Mouse (Mus musculus) cerebellum, postnatal 4 days (tissue): Measurements from ENCODE around the gene Mrpl42.
"Not testable (repeated sequence)": the region's sequence is repeated elsewhere in the genome, so short reads cannot be mapped to it uniquely, and the experiment has no call there.

ENCODE experiments used
- DNase-seq, 2 experiments: peaks; one replicate each; pipeline ENCODE4 v3.0.0; 2022; ENCODE audit warnings: low spot score in 2 of 2, mixed read lengths in 1 of 2

The Mrpl42 gene

DNA sequence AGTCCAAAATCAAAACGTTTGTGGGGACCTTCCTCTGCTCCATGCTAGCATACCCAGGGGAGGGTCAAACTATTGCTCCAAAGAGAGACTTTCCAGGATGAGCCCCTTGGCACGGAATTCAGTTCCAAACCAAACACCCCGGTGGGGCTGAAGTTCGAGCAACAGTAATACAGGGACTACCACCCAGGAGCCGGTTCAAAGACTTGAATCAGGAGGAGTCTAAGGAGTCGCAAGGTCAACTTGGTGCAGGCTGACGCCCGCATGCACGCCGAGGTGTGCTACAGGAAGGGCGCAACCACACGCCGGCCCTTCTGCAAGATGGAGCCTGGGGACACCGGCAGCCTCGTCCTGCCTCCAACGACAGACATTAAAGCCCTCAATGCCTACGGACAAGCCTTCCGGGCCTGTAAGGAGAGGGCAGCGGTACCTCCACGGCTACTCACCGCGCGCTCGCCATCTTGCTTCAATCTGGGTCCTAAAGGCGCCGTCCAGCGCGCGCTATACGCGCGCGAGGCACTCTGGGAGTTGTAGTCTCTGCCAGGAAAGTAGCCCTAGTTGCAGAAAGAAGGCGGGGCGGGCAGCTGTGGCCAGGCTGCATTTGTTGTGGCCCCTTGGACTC is at the start of gene Mrpl42:
Mrpl42 (minus strand) TSS at position 478 of the 619 bp plus-strand sequence.
- peak; percentile 71 to 83 for DNase-seq

DNA sequence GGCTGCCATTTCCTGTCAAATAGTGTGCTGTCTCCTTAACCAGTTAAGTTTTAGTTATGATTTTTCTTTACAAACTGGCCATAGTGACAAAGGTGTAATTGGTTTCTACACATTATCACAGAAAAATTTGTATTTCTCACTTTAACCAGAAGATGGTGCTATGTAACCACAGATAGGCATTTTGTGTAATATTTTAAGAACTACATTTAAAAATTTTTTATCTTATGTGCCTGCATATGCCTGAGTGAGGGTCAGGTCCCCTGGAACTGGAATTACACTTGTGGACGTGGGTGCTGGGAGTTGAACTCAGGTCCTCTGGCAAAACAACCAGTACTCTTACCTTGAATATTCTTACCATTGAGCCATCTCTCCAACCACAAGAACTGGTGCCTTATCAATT is 48.8 kb upstream of the Mrpl42 start:
- DNase-seq: no peak

DNA sequence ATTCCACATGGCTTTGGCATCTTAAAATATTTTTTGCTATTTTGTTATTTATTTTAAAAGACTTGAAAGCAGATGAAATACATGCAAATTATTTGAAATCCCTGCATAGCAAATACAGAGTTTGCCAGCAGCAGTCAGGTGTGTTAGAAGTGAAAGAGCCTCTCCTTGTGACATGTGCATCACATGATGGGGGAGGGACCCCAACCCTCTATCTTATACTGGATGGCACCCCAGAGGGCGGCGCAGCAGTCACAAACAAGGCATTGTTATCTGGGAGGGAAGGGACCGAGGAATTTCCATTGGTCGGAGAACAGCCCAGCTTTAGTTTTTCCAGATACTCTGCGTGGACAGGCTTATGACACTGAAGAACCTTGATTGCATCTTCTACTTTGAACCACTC is 47.3 kb upstream of the Mrpl42 start:
- not testable (repeated sequence) for DNase-seq

DNA sequence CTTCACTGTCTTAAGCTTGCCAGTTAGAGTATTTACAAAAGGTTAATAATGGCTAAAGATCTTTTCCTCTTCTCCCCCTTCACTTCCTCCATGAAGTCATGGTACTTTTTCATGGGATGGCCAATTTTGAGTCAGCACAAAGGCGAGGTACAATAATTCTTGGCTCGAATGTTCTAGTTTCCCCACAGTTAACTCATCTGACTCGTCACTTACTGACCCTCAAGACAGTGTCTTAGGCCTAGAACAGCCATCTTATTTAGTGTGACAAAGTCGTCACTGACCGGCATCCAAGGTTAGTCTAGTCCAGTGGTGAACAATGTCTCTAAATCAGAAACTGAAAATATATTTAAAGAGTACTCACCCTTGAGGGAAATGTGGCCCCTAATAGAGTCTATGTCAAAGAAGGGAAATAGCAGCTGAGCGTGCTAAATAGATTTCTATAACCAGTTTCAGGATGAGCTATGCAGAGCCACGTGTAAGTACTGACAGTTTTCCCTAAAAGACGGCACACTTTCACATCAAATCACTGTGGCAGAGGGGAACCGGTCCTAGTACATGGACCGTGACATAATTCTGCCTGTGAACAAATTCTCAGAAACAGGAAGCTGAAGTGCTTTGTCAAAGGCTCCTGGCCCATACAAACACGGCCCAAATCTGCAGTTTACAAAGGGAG is 46.5 kb upstream of the Mrpl42 start:
- DNase-seq: no peak

DNA sequence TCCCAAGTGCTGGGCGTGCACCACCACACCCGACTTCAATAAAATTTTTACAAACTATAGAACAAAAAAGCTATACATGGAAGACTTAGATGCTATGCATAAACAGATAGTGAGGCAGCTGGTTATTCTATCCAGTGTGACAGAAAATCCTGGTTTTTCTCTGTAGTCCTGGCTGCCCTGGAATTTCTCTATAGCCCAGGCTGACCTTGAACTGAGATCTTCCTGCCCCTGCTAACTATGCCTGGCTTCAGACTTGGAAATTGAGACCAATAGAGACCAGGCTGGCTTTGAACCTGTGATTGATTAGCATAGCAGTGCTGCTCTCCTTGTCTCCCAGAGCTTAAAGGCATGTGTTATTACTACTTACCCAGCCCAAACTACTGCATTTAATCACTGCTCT is 44.4 kb upstream of the Mrpl42 start:
- no peak for DNase-seq

DNA sequence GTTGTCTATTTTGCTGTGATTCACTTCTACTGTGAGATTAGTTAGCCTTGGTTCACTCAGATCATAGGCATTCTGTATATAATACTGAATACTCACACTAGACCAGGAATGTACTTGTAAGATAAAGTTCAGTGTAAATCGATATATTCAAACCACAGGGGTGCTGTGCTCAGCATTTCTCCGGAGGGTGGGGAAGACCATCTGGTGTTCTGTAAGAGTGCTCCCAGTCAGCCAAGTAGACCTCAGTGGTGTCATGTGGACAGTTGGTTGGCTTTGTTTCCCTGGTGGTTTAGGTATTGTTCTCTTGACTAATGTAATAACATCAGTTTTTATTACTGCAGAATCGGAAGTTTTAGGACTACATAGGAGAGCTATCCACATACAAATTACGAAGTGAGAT is 43.3 kb upstream of the Mrpl42 start:
- no peak for DNase-seq

DNA sequence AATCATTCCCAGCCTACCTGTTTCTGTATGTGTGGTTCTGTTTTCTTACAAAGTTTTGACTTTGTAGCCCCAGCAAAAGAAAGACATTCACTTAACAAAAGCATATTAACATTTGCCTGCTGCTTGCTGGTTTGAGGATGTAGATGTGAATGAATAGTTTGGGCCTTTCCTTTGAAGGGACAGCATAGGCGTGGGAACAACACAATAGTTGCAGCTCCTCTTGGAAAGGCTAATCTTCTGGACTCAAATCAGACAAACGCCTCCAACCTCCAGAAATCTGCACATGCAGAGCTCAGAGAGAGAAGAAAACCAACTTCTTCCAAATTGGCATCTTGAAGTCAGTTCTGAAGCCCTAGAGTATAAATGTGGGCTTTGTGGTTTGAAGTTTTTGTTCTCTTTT is 42.9 kb upstream of the Mrpl42 start:
- DNase-seq: no peak

DNA sequence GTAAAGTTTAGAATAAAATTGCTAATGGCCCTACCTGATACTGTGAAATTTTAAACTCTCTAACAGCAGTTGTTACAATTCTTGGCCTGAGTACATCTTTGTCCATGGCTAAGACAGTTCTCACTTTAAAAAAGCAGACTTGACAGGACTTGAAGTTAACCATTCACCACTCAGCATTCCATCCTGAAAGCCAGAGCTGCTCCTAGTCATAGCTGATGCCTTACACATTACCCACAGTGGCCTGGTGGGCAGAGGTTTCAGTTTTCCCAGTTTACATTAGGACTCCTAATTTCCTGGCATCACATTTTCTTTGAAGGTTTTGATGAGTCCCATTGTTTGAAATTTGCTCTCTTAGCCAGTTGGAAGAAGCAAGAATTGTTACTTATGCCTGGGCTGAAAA is 42.3 kb upstream of the Mrpl42 start:
- DNase-seq: no peak

DNA sequence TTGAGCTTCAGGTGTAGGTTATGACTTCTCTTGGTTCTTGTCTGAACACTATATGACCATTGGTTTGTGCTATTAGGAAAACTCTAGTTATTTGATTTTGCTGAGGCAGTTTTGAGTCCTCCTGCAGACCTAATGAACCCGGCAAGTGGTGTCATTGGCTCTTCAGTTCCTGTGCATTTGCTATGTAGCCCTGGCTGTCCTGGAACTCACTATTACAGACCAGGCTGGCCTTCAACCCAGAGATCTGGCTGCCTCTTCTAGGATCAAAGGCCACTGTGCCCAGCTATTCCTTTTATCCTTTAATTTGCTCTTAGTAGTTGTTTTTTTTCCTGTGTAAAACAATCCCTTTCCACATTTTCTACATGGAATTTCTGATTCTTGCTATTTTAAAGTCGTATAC is 41.6 kb upstream of the Mrpl42 start:
- DNase-seq: no peak

DNA sequence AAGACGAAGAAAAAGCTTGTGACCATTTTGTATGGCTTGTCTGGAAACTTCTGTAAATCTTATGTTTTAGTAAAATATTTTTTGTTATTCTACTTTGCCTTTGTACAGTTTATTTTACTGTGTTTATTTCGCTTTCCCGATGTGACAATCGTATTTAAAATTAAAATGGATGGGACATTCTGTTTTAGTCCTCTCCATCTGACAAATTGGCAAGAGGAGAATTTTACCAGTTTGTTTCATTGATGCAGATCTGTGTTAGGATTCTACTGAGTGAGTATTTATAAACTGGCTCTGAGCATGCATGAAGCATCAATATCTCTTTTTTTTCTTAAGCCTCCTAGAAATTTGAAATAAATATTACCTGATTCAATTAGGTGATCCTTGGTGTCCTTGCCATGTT is 41.2 kb upstream of the Mrpl42 start:
- DNase-seq: no peak

DNA sequence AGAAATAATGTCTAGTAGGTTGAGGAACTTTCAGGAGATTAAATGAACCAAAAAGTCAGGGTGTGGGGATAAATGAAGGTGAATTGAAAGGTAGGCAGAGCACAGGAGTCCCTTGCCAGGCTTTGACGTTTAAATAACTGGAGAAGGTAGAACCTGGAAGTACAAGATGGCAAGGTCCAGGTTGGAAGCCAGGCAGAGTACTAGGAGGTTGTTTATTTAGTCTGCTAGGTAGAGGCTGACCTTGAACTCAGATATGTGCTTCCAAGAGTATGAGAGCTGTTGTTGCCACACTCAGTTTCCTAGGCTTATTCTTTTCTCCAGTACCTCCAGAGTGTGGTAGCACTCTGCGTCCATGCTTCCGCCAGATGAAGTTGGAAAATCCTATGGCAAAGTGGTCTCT is 38.1 kb upstream of the Mrpl42 start:
- DNase-seq: no peak

DNA sequence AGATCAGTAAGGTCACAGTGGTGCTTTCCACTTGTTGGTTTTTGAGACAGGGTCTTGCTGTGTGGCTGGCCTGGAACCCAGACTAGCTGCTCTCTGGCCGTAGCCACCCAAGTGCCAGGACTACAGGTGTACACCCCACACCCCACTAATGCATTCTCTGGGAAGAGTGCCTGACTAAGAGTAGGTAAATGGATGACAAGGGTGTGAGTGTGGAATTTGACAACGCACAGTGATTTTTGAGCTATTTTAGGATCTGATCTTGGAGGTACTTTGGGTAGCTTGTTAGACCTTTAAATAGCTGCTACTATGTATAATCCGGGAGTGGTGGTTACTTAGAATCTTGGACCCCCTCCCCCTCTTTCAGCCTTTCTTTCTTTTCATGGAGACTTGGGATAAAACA is 37.5 kb upstream of the Mrpl42 start:
- no peak for DNase-seq

DNA sequence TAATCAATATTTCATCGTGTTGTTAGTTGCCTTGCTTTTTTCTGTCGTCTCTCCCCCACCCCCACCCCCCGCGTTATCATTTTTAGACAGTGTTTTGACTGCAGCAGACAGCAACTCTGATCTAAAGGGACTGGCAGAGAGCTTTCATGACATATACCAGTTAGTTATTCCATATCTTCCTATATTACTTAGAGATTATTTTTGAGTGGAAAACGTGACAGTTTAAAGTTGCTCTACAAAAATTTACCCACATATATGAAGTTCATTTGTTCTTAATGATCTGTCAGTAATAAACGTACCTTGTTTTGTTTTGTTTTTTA is 34.4 kb upstream of the Mrpl42 start:
- no peak for DNase-seq

DNA sequence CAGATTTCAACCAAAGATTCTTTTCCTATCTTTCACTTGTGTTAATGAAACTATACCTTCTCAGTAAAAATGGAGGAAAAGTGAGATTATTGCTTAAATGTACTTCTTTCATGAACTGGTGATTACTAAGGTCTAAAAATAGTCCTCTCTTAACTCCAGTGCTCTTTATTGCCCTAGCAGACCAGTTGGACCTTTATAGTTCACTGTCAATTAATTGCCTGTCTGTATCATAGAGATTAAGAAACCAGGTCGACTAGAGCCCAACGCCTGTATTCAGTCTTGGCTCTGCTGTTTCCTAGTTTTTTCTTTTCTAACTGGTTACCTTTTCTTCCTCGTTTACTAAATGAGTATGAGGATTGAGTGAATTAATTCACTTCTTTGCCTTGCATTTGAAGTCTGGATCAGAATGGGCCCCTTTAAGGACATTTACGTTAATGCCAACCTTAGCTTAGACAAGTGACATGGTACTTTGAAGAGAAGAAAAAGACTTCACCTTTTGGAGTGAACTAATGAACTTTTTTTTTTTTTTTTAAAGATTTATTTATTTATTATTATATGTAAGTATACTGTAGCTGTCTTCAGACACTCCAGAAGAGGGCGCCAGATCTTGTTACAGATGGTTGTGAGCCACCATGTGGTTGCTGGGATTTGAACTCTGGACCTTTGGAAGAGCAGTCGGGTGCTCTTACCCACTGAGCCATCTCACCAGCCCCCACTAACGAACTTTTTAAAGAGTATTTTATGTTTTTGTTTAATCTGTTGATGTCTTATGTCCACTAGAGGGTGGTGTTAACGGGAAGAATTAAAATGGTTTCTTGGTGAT is 33.9 kb upstream of the Mrpl42 start:
- no peak for DNase-seq

DNA sequence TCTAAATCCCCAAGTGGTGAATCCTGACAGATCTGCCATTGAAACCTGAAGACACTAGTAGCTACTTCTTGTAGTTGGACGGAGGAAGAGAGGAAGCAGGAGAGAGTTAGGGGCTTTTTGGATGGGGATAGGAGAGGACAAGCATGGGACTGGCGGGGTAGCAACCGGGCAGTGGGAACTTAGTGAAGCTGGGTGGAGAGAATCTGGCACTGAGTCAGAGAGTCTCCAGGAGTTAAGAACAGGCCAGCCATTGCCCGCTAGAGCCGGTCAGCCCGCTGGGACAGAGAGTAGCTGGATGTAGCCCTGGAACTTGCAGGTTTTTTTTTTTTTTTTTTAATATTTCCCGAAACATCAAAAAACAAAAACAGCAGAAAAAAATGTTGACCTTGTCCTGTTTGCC is 31.6 kb upstream of the Mrpl42 start:
- DNase-seq: no peak

DNA sequence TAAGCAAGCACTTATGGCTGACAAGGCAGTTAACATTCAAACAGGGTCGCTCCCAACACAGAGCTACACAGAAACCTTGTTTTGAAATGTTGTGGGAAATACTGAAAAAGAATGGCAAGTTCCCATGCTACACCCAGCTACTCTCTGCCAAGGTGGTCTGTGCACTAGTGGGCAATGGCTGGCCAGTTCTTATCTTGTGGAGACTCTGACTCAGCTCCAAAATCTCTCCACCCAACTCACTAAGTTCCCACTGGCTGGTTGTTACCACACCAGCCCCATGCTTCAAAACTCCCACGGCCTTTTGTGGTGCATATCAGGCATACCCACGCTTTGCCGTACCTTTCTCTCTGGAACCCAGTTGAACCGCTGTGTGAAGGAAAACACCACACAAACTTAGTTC is 31.2 kb upstream of the Mrpl42 start:
- DNase-seq: no peak

DNA sequence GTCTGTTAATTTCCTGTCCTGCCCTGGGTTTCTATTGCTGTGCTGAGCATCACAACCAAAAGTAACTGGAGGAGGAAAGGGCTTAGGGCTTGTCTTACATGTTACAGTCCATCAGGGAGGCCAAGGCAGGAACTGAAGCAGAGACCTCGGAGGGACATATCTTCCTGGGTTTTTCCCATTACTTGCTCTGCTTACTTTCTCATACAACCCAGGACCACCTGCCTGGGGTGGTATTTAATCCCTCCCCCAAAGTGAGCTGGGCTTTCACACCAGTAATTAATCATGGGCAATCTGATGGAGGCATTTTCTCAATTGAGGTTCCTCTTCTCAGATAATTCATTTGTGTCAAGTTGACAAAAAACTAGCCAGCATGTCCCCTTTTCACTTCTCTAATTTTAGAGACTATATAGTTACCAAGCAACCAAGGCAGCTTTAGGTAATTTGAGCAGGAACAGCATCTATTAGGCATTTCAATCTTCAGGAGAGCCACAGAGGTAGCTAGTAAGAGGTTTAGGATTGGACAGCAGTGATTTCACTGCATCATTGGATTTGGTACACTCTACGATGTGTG is 28.9 kb upstream of the Mrpl42 start:
- no peak for DNase-seq

DNA sequence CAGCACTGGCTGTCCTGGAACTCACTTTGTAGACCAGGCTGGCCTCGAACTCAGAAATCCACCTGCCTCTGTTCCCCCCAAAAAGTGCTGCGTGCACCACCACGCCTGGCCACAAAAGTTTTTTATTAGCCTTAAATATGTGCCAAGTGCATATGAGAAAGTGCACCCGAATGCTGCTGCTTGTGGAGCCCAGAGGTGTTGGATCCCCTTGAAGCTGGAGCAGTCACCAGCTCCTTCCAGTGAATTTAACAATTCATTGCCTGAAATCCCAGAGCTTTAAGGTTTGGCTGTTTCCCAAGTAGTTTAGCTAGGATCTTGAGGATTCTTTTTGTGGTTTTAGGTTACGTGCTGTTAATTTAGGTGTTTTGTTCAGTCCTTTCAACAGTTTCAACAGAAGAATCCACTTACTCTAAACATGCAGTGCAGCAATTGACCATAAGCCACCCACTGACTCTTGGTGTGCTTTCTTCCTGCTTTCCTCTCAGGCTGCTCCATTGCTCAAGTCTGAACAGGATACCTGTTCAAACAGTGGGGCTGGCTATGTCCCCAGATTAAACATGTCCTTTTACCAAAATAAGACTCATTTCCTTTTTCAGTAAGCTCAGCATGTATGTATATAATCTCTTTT is 24.9 kb upstream of the Mrpl42 start:
- DNase-seq: no peak

DNA sequence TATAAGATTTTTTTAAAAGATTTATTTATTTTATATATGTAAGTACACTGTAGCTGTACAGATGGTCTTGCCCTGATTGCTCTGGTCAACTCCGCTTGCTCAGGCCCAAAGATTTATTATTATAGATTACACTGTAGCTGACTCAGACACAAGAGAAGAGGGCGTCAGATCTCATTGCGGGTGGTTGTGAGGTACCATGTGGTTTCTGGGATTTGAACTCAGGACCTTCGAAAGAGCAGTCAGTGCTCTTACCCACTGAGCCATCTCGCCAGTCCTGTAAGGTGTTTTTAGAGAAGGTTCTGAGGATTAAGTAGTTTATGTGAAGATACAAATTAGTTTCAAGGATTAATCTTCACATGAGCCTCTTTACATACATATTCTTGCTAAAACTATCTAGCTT is 24.1 kb upstream of the Mrpl42 start:
- no peak for DNase-seq

DNA sequence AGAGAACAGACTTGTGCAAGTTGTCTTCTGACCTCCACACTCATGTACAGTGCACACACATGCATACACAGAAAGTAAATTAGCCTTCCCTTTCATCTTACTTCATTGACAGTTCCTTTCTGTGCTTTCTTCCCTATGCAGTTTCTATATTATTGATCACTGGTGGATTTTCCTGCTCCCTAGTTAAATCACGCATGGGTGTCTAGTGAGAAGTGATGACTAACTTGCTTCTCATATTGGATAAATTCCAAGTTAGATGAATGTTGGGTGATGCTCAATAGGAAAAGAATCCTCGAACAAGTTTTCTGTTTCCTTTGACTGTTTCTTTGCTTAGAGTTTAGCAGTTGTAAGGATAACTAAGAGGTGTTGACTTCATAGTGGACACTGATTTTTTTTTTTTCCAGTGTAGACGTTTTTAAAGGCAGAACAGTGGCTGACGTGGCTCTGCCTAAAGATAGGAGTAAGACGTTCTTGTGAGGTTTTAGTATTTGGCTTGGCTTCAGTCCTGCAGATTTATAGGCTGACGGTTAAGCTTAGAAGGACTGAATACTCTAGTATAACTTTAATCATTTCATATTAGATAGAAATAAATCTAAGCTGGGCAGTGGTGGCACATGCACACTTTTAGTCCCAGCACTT is 23.4 kb upstream of the Mrpl42 start:
- no peak for DNase-seq

DNA sequence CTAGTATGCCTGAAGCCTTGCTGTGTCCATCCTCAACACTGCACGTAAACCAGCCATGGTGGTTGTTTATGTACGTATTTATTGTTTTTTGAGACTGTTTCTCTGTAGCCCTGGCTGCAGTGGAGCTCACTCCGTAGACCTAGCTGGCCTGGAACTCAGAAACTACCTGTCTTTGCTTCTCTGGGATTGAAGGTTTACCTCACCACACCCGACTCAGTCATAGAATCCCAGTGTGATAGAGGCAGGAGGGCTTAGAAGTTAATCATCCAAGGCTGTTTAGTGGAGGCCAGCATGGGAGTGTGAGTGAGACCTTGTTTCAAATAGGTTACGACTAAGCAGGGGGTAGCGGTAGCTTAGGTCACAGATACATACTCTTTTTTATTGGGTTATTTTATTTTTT is 15.9 kb upstream of the Mrpl42 start:
- DNase-seq: no peak
